Mouse (Mus musculus): ENCODE results near the gene Fxyd7.

The Fxyd7 gene

GRCm38 (mm10) chr7:31051321-31052021 lies at the start of gene Fxyd7:
Gene Fxyd7 (minus strand): TSS chr7:31051467.
- DNase-seq (ENCODE audit: low read depth, low spot score): no peak

- DNase-seq (ENCODE audit: low read depth, low spot score): no peak
Measured at GRCm38 (mm10) chr7:31100786-31101185, 49.5 kb upstream of the Fxyd7 start.

GRCm38 (mm10) chr7:31099612-31099982 lies 48.3 kb upstream of the Fxyd7 start:
- no peak for DNase-seq (ENCODE audit: low read depth, low spot score)

GRCm38 (mm10) chr7:31098697-31099611 lies 47.7 kb upstream of the Fxyd7 start:
- no peak for DNase-seq (ENCODE audit: low read depth, low spot score)

GRCm38 (mm10) chr7:31097583-31098248 lies 46.4 kb upstream of the Fxyd7 start:
- DNase-seq (ENCODE audit: low read depth, low spot score): no peak

- no peak for DNase-seq (ENCODE audit: low read depth, low spot score)
Measured at GRCm38 (mm10) chr7:31096892-31097564, 45.8 kb upstream of the Fxyd7 start.

- no peak for DNase-seq (ENCODE audit: low read depth, low spot score)
Measured at GRCm38 (mm10) chr7:31094774-31095501, 43.7 kb upstream of the Fxyd7 start.

- DNase-seq (ENCODE audit: low read depth, low spot score): no peak
Measured at GRCm38 (mm10) chr7:31089721-31090120, 38.5 kb upstream of the Fxyd7 start.

- DNase-seq (ENCODE audit: low read depth, low spot score): no peak
Measured at GRCm38 (mm10) chr7:31088206-31088605, 36.9 kb upstream of the Fxyd7 start.

- DNase-seq (ENCODE audit: low read depth, low spot score): no peak
Measured at GRCm38 (mm10) chr7:31087262-31087661, 36.0 kb upstream of the Fxyd7 start.

GRCm38 (mm10) chr7:31086175-31086755 lies 35.0 kb upstream of the Fxyd7 start:
- DNase-seq (ENCODE audit: low read depth, low spot score): no peak

GRCm38 (mm10) chr7:31085171-31085570 lies 33.9 kb upstream of the Fxyd7 start:
- DNase-seq (ENCODE audit: low read depth, low spot score): no peak

- DNase-seq (ENCODE audit: low read depth, low spot score): no peak
Measured at GRCm38 (mm10) chr7:31084140-31084539, 32.9 kb upstream of the Fxyd7 start.

GRCm38 (mm10) chr7:31082831-31083588 lies 31.7 kb upstream of the Fxyd7 start:
- no peak for DNase-seq (ENCODE audit: low read depth, low spot score)

- DNase-seq (ENCODE audit: low read depth, low spot score): no peak
Measured at GRCm38 (mm10) chr7:31082106-31082505, 30.8 kb upstream of the Fxyd7 start.

- no peak for DNase-seq (ENCODE audit: low read depth, low spot score)
Measured at GRCm38 (mm10) chr7:31081106-31081505, 29.8 kb upstream of the Fxyd7 start.

- DNase-seq (ENCODE audit: low read depth, low spot score): no peak
Measured at GRCm38 (mm10) chr7:31080611-31081010, 29.3 kb upstream of the Fxyd7 start.

- DNase-seq (ENCODE audit: low read depth, low spot score): no peak
Measured at GRCm38 (mm10) chr7:31079670-31080069, 28.4 kb upstream of the Fxyd7 start.

- no peak for DNase-seq (ENCODE audit: low read depth, low spot score)
Measured at GRCm38 (mm10) chr7:31077885-31078445, 26.7 kb upstream of the Fxyd7 start.

- DNase-seq (ENCODE audit: low read depth, low spot score): no peak
Measured at GRCm38 (mm10) chr7:31077470-31077869, 26.2 kb upstream of the Fxyd7 start.
